Mouse (Mus musculus) kidney, embryonic 15.5 days (tissue): ENCODE measurements around the gene Gpr18. TPM values are rescaled to one million over a fixed set of nuclear protein-coding genes. Genes with fewer than 3 reads are reported as not detected.

Source experiments
- ATAC-seq: fragments of 200-750 bp; cut with Nextera tagmentation; replicated peaks from 2 replicates; pipeline ENCODE4 v1.8.0; 2017; ENCODE audit warnings: moderate TSS enrichment; ENCODE audit not compliant: low FRiP score
- H3K27ac ChIP-seq: fragments of 300-500 bp; sonication (generic); 2 replicates; pipeline ENCODE4 v1.5.1; 2015; ENCODE audit warnings: mild to moderate bottlenecking, inconsistent platforms
- H3K27me3 ChIP-seq: fragments of 300-500 bp; sonication (generic); 2 replicates; pipeline ENCODE4 v1.6.1; 2015; ENCODE audit warnings: inconsistent platforms
- H3K36me3 ChIP-seq: fragments of 300-500 bp; sonication (generic); 2 replicates; pipeline ENCODE4 v1.6.1; 2015; ENCODE audit warnings: inconsistent platforms
- H3K4me1 ChIP-seq: fragments of 300-500 bp; sonication (generic); 2 replicates; pipeline ENCODE4 v1.6.1; 2015; ENCODE audit warnings: inconsistent platforms
- H3K4me2 ChIP-seq: fragments of 300-500 bp; sonication (generic); 2 replicates; pipeline ENCODE4 v1.6.1; 2015; ENCODE audit warnings: moderate library complexity, mild to moderate bottlenecking, inconsistent platforms
- H3K4me3 ChIP-seq: fragments of 300-500 bp; sonication (generic); replicated peaks from 2 replicates; pipeline ENCODE4 v1.5.1; 2015; ENCODE audit warnings: mild to moderate bottlenecking, inconsistent platforms
- H3K9ac ChIP-seq: fragments of 300-500 bp; sonication (generic); 2 replicates; pipeline ENCODE4 v1.6.1; 2015; ENCODE audit warnings: mild to moderate bottlenecking, inconsistent platforms
- H3K9me3 ChIP-seq: fragments of 300-500 bp; sonication (generic); replicated peaks from 2 replicates; pipeline ENCODE4 v1.6.1; 2016; ENCODE audit warnings: inconsistent platforms
- WGBS: fragments of 180-500 bp; shearing (Covaris S2); methylation state at CpG from one replicate; pipeline ENCODE4 v1.1.7; 2015; ENCODE audit warnings: mixed read lengths; 5-methylcytosine and 5-hydroxymethylcytosine counted together
- polyA plus RNA-seq: library from polyadenylated mRNA; unstranded; fragments of >200 nt; fragmentation: Nextera tagmentation; extraction: Ambion mirVana; gene quantifications from 2 replicates; pipeline ENCODE4 v1.2.1, GENCODE M21; 2015

The Gpr18 gene
- polyA plus RNA-seq, 1 experiment from 2014 or later = 0.30 TPM

GRCm38 (mm10) chr14:121958041-121958750, 42.6 kb upstream of the Gpr18 start:
- no peak for ATAC-seq

GRCm38 (mm10) chr14:121957176-121957871, 41.7 kb upstream of the Gpr18 start:
- Histone ChIP-seq H3K27me3 (no peaks in the 10 kb centered on the region), H3K9me3 (no peaks in the 10 kb centered on the region), H3K4me1 (peaks cover 26% of the 10 kb centered on the region), H3K4me2 (no peak overlapping the region), H3K4me3 (no peak overlapping the region), H3K27ac (no peak overlapping the region), H3K9ac (no peak overlapping the region), H3K36me3 (peaks cover 12% of the 10 kb centered on the region)
- WGBS = 92% methylated on average over 10 of the region's 10 CpGs
- ATAC-seq = no peak

More at GRCm38 (mm10) chr14:121958041-121958750, 42.6 kb upstream of the Gpr18 start:
- Histone ChIP-seq H3K4me1 (peaks cover 33% of the 10 kb centered on the region), H3K4me2 (no peak overlapping the region), H3K36me3 (peaks cover 12% of the 10 kb centered on the region), H3K27me3 (no peaks in the 10 kb centered on the region), H3K4me3 (no peak overlapping the region), H3K9ac (no peak overlapping the region), H3K9me3 (no peaks in the 10 kb centered on the region), H3K27ac (no peak overlapping the region)
- WGBS = 84% methylated on average over 3 of the region's 3 CpGs

GRCm38 (mm10) chr14:121956291-121956690, 40.7 kb upstream of the Gpr18 start:
- Histone ChIP-seq H3K27ac (no peak overlapping the region), H3K4me2 (no peak overlapping the region), H3K27me3 (no peaks in the 10 kb centered on the region), H3K4me3 (no peak overlapping the region), H3K9ac (no peak overlapping the region), H3K36me3 (peaks cover 12% of the 10 kb centered on the region), H3K4me1 (peaks cover 16% of the 10 kb centered on the region), H3K9me3 (no peaks in the 10 kb centered on the region)
- WGBS = 92% methylated on average over 5 of the region's 5 CpGs
- ATAC-seq = no peak

DNA sequence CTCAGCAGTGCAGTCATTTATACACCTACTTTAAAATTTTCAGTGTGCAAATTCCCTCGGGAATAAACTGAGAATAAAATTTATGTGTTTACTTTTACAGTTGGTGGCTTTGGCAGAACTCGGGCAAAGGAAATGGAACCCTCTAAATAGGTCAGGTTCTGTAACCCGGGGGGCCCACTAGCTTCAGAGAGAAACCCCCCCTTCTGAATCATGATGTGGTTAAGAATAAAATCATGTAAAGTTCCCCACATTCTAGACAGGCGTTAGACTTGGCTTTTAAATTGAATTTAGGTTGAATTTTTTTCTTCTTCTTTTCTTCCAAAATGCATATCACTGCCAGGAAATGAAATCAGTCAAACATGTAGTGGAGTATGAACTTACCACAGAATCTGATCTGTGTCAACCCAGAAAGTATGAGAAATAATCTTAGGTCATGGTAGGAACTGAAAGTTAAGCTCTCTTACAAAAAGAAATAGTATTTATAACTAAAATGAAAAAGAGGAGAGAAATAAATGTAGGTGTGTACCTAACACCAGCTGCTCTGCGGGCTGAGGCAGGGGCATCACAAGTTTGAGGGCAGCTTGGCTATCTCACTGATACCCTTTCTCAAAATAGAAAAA, 39.7 kb upstream of the Gpr18 start:
- ATAC-seq = no peak
- H3K4me2 ChIP-seq = no peak overlapping the region
- WGBS = 57% methylated on average over 5 of the region's 5 CpGs
- H3K36me3 ChIP-seq = peaks cover 12% of the 10 kb centered on the region
- no peaks in the 10 kb centered on the region for H3K27me3 ChIP-seq
- H3K9ac ChIP-seq = no peak overlapping the region
- H3K9me3 ChIP-seq = no peaks in the 10 kb centered on the region
- no peak overlapping the region for H3K4me3 ChIP-seq
- H3K27ac ChIP-seq = no peak overlapping the region
- peaks cover 12% of the 10 kb centered on the region for H3K4me1 ChIP-seq

- Histone ChIP-seq H3K4me1 (peaks cover 12% of the 10 kb centered on the region), H3K4me3 (no peak overlapping the region), H3K9me3 (no peaks in the 10 kb centered on the region), H3K9ac (no peak overlapping the region), H3K27me3 (no peaks in the 10 kb centered on the region), H3K27ac (no peak overlapping the region), H3K4me2 (no peak overlapping the region), H3K36me3 (peaks cover 12% of the 10 kb centered on the region)
- 96% methylated on average over 12 of the region's 12 CpGs for WGBS
- ATAC-seq = no peak
These were observed 39.0 kb upstream of the Gpr18 start for GRCm38 (mm10) chr14:121954608-121955007.

DNA sequence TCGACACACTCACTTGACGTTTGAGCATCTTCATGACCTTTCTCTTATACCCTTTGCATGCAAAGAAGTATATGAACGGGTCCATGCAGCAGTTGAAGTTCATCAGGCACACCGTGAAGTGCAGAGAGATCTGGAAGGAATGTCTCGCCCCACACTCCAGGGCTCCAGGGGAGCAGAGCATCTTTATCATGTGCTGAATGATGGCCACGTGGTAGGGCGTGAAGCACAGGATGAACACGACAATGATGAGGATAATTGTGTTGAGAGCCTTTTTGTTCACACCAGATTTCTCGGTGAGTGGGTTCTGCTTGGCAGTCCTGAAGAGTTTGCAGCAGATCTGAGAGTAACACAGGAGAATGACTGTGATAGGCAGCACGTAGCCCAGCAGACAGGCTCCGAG, 38.5 kb upstream of the Gpr18 start:
- Histone ChIP-seq H3K4me3 (no peak overlapping the region), H3K4me1 (peaks cover 10% of the 10 kb centered on the region), H3K9me3 (no peaks in the 10 kb centered on the region), H3K27me3 (no peaks in the 10 kb centered on the region), H3K4me2 (no peak overlapping the region), H3K36me3 (peaks cover 12% of the 10 kb centered on the region), H3K27ac (no peak overlapping the region), H3K9ac (no peak overlapping the region)
- 93% methylated on average over 11 of the region's 11 CpGs for WGBS
- ATAC-seq = no peak

DNA sequence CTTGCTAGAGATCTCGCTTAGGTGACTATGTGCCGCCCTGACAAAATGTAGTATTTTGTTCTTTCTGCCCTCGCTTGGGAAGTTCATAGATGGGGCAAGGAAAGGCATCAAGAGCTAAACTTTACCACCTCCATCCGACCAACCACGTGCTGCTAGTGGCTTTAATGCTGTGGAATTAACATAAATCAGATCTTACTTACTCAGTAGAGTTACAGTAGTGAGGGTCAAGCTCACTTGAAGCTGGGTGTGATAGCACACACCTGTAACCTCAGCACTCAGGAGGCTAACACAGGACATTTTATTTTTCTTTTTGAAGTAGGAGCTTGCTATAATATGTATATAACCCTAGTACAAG, 36.4 kb upstream of the Gpr18 start:
- Histone ChIP-seq H3K4me3 (no peak overlapping the region), H3K27me3 (no peaks in the 10 kb centered on the region), H3K27ac (no peak overlapping the region), H3K9ac (no peak overlapping the region), H3K9me3 (no peaks in the 10 kb centered on the region), H3K4me1 (peaks cover 5% of the 10 kb centered on the region; the same call in 1 of the 2 replicates), H3K36me3 (peaks cover 12% of the 10 kb centered on the region), H3K4me2 (no peak overlapping the region)
- ATAC-seq = no peak
- WGBS = 76% methylated on average over 5 of the region's 5 CpGs

GRCm38 (mm10) chr14:121951399-121952045, 35.9 kb upstream of the Gpr18 start:
- 68% methylated on average over 2 of the region's 2 CpGs for WGBS
- H3K9me3 ChIP-seq = no peaks in the 10 kb centered on the region
- H3K4me3 ChIP-seq = no peak overlapping the region
- ATAC-seq = no peak; the same call in 1 of the 2 replicates
- no peaks in the 10 kb centered on the region for H3K27me3 ChIP-seq
- H3K36me3 ChIP-seq = peaks cover 12% of the 10 kb centered on the region
- peaks cover 9% of the 10 kb centered on the region for H3K4me1 ChIP-seq
- no peak overlapping the region for H3K4me2 ChIP-seq
- no peak overlapping the region for H3K27ac ChIP-seq
- H3K9ac ChIP-seq = no peak overlapping the region

DNA sequence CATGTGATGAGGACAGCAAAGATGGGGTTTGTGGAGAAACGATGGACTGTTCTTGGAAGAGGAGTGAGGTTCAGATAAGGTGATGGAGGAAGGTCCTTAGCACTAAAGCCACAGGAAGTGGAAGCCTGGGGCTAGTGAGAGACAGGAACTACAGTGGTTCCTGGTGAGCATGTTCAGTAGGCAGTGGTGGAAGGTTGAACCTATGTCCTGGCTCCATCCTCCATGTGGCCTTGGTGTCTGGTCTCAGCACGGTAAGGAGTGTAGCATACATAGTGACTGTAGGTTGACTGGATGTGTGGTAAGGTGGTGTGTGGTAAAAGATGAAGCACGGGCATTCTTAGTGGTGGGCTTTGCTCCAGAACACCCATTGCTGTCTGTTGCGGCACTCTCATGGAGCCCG, 34.3 kb upstream of the Gpr18 start:
- Histone ChIP-seq H3K9ac (no peak overlapping the region), H3K27me3 (no peaks in the 10 kb centered on the region), H3K4me1 (peaks cover 8% of the 10 kb centered on the region), H3K9me3 (no peaks in the 10 kb centered on the region), H3K4me3 (no peak overlapping the region), H3K4me2 (no peak overlapping the region), H3K27ac (no peak overlapping the region), H3K36me3 (peaks cover 12% of the 10 kb centered on the region)
- no peak for ATAC-seq
- 92% methylated on average over 5 of the region's 5 CpGs for WGBS

DNA sequence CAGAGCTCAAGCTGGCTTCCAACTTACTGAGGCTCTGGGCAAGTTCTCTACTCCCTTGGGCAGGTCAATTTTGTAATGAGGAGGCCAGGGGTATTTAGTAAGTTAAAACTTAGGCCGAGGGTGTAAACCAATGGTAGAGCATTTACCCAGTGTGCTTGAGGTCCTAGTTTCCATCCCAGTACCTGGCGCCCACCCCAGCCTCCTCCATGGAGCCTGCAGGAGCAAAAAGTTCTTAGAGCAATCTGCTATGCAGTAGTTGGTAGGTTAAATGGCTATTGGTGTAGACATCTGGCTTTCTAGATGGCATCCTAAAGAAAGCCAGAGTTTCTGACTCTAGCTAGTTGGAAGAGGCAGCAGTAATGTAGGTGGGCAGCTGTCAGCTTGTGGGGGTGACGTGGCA, 33.9 kb upstream of the Gpr18 start:
- peaks cover 7% of the 10 kb centered on the region for H3K36me3 ChIP-seq
- 91% methylated on average over 3 of the region's 3 CpGs for WGBS
- H3K27me3 ChIP-seq = no peaks in the 10 kb centered on the region
- no peaks in the 10 kb centered on the region for H3K9me3 ChIP-seq
- peaks cover 8% of the 10 kb centered on the region for H3K4me1 ChIP-seq
- H3K4me3 ChIP-seq = no peak overlapping the region
- no peak for ATAC-seq
- no peak overlapping the region for H3K9ac ChIP-seq
- no peak overlapping the region for H3K27ac ChIP-seq
- no peak overlapping the region for H3K4me2 ChIP-seq

DNA sequence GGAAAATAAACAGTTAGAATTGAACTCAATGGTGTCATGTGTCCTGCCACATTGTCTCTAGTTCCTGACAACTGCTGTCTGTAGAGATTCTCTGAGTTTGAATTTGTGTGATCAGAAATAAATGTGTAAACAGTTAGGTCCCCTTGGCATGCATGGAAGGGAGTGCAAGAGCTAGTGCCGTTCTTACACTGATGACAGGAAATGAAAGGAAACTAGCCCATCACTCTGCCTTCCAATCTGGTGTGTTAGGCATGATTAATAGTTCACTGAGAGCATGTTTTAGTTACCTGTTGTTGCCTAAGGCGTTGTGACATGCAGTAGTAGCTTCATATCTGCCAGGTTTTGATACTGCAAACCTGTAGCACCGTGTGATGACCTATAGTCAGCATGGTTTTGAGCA, 32.4 kb upstream of the Gpr18 start:
- Histone ChIP-seq H3K9me3 (no peaks in the 10 kb centered on the region), H3K4me3 (no peak overlapping the region), H3K36me3 (no peaks in the 10 kb centered on the region), H3K27me3 (no peaks in the 10 kb centered on the region), H3K9ac (no peak overlapping the region), H3K4me2 (no peak overlapping the region), H3K4me1 (peaks cover 8% of the 10 kb centered on the region), H3K27ac (no peak overlapping the region)
- no peak for ATAC-seq
- 74% methylated on average over 3 of the region's 3 CpGs for WGBS

GRCm38 (mm10) chr14:121947201-121947760, 31.7 kb upstream of the Gpr18 start:
- Histone ChIP-seq H3K9me3 (no peaks in the 10 kb centered on the region), H3K36me3 (no peaks in the 10 kb centered on the region), H3K4me3 (no peak overlapping the region), H3K4me1 (peaks cover 8% of the 10 kb centered on the region), H3K27me3 (no peaks in the 10 kb centered on the region), H3K4me2 (no peak overlapping the region), H3K9ac (no peak overlapping the region), H3K27ac (0 out of 2 replicates have a peak overlapping the region, but pooled peaks have one; percentile 45)
- ATAC-seq = no peak
- WGBS = 64% methylated on average over 8 of the region's 8 CpGs
